Mouse (Mus musculus) natural killer cell, adult 2 months (primary cell): ENCODE data around the gene Kpnb1.

Source experiments
- DNase-seq, 2 experiments: peaks; one replicate each; pipeline ENCODE4 v3.0.0; 2022; ENCODE audit warnings: low spot score in 2 of 2

Kpnb1 gene

DNA sequence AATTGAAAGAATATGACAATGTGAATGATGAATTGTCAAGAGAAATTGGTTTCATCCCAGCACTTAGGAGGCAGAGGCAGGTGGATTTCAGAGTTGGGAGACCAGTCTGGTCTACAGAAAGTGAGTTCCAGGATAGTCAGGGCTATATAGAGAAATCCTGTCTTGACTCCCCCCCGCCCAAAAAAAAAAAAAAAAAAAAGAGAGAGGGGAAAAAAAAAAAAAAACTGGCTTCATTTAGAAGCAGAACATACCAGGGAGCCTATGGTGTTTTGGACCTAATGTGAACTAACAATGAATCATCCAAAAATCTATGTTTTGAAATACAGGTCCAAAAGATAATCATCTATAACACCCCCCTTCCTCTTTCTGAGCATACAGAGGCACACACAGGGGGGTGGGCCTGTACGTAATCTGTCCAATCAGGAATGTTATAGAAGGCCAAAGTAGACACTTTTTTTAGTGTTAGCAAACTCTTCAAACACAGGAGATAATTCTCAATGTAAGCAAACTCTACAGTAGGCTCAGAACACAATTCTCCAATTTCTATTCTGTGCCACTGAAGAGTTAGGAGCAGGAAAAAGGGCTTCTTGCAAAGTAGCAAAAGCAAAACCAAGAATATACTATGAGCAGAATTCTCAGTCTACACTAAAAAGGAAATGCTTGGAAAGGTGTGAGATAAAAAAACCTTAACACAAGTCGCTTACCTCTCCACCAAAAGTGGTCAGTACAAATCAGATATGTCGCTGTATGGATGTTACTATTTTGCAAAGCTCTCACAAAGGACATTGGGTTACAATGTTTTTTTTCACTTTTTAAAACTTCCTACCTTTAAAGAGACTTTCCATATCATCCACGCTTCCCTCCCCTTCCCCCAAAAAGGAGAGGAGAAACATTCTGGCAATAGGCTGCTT, 1.7 kb downstream of the Kpnb1 start:
- DNase-seq = no peak

- DNase-seq = no peak
Measured at GRCm38 (mm10) chr11:97184875-97185274, 2.8 kb downstream of the Kpnb1 start.

DNA sequence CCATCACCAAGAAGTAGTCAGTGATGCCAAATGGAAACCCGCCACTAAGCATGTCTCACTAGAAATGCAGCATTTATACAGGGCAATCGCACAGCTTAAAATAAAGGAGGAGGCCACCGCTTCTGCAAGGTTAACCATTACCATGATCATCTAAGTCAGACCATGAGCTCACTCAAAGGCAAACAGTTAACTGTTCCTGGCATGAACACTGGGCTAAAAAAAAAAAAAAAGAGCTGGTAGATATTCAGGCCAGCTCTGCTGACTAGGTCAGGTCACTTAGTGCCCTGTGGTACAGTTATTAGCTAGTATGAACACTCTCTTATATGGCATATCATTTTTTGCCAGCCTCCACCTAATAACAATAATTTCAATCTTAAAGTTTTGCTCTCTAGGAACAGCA, 5.2 kb downstream of the Kpnb1 start:
- no peak for DNase-seq

DNA sequence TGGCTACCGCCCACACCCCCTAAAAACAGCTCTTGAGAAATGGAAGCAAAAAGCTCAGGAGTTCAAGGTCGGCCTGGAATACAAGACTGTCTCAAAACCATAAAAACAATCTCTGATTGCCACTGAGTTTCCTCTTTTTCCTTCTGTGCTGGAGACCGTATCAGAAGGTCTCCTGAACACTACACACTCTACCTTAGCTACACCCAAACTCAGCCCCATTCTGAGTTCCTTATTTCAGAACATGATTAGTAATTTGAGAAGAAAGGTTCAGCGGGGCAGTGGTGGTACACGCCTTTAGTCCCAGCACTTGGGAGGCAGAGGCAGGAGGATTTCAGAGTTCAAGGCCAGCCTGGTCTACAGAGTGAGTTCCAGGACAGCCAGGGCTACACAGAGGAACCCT, 6.6 kb downstream of the Kpnb1 start:
- DNase-seq = no peak

GRCm38 (mm10) chr11:97178198-97178597, 9.5 kb downstream of the Kpnb1 start:
- DNase-seq = no peak

DNA sequence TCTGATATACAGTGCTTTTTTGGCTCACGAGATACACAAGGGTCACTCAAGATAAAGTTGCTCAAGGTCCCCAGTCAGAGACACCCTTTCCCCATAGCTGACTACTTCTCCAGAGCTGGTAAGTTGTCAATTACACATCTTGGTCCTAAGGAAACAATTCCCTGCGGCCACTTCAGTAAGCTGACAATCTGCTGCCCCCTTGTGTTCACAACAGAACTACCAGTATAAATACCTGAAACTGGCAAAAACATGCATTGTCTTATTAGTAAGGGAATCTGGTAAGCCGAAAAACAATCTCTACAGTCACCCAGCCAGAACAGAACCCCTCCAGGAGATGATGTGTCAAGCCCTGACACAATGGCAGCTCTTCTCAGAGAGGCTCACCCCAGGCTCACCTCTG, 10.8 kb downstream of the Kpnb1 start:
- peak; percentile 37 to 47 for DNase-seq

DNA sequence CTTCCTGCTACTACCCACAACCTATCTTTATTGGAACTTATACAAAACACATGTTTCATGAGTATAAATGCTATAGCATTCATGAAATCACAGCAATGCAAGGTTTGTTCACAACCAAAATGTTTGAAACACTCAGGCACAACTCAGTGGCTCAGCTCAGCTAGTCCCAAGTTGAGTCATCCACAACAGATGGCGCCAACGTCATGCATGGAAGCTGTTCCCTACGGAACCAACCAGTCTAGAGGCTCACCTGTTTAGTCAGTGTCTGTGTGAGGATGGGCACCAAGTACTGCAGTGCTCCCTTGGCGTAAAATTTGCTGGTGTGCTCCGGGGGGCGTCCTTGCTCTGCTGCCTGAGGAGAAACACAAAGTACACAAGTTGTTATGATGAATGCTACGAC, 12.2 kb downstream of the Kpnb1 start:
- no peak for DNase-seq

- no peak for DNase-seq
Measured at GRCm38 (mm10) chr11:97160341-97160740, 27.3 kb downstream of the Kpnb1 start.

DNA sequence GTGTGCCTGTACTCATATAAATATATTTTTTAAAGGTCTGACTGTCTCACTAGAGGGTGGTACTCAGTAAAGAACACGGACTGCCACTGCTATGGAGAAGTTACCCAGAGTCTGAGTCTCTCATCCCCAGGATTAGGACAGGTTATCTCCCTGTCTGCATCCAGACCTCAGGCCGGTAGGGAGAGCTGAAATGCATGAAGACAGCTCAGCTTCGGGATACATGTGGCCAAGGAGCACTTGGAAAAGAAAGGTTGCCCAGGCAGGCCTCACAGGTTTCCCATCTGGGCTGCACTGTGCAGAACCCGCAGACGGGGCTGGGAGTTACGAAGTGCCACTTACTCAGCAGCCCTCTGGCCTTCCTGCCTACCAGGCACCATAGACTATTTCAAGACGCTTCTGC, 30.7 kb downstream of the Kpnb1 start:
- no peak for DNase-seq

- DNase-seq = peak in 1 of 2 experiments; percentile 45
Measured at GRCm38 (mm10) chr11:97152662-97153287, 34.9 kb downstream of the Kpnb1 start.

GRCm38 (mm10) chr11:97152023-97152426, 35.7 kb downstream of the Kpnb1 start:
- no peak for DNase-seq

DNA sequence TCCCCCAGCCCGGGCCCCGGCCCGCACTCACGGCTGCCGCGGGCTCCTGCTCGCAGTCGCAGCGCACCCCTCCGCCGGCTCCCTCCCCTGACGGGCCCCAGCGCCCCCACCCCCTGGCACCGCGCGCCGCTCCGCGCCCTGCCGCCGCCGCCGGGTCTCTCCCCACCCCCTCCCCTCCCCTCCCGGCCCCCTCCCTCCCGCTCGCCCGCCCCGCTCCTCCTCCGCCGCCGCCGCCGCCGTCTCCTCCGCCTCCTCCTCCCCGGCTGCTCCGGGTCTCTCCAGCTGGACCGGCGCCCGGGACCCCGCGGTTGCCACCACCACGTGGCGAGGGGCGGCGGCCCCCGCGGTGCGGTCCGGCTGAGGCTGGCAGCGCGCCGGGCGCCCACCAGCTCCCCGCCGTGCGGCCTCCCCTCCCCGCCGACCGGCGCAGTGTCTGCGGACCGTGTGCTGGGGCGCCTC, 36.3 kb downstream of the Kpnb1 start, which contains the start of gene Tbkbp1:
Gene Tbkbp1, minus strand, starts transcription at position 153 of the 459 bp plus-strand sequence.
- DNase-seq = no peak

DNA sequence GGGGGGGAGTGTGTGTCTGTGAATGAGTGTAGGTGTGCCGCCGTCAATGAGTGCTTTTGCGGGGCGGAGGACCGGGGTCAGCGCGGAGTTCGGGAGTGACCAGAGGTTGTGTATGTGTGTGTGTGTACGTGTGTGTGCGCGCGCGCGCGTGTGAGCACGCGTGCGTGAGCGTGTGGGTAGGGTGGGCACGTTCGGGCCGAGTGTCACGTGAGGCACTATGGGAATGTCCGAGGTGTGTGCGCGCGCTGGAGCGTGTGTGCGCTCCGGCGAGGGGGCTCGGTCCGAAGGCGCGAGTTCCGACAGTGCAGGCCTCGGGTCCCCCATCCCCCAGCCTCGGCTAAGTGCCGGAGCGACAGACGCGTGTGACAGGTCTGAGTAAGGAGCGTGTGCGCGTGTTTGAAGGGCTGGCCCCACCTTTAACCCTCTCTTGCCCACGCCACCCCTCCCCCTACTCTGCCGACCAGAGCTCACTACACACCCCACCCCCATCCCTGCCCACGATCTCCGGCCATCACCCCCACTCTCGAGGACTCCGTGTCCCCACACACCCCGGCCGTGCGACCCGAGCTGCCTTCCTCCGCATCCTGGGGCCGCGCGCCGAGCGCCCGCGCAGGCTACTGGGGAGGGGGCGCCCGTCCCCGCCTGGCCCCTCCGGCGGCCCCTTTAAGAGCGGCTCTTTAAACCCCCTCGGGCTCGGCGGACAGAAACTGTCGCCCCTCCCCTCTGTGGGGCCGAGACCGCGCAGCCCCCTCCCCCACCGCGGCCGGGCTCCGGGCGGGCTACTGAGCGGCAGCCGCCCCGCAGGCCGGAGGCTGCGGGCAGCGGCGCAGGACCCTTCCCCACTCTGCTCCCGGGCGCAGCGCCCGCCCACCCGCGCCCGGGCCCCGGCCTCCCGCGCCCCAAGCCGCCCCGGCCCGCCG, 37.0 kb downstream of the Kpnb1 start:
- DNase-seq = peak; percentile 57 to 61

GRCm38 (mm10) chr11:97149995-97150410, 37.7 kb downstream of the Kpnb1 start:
- no peak for DNase-seq

DNA sequence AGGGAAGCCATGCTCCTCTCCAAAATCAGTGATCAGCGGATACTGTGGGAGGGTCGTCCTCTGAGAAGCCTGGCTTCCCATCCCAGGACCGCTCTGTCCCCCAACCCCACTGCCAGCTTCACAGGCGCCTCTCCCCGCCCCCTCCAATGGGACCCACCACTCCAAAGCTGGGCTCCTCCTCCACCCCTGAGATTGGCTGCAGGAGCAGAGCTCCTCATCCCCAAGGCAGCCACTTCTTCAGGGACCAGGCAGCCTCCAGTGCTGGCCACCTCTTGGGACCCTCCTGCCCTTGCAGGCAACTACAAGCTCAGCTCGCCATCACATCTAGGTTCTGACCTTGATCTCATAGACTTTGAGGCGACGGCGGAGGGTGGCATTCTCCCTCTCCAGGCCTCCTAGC, 38.7 kb downstream of the Kpnb1 start:
- no peak for DNase-seq

DNA sequence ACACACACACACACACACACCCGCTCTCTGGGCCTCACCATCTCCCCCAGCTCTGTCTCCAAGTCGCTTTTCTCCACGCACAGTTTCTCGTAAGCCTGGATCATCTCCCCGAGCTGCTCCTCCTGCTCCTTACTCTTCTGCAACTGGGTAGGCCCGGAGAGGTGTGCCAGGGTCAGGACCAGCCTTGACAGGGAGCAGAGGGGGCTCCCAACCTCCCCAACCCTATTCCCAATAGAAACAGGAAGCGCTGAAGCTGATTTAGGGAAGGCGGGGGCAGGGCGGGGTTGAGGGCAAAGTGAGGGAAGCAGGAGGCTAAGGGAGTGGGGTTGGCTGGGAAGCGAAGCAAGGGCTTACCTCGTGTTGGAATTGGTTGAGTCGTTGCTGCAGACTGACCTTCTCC, 39.1 kb downstream of the Kpnb1 start:
- no peak for DNase-seq

DNA sequence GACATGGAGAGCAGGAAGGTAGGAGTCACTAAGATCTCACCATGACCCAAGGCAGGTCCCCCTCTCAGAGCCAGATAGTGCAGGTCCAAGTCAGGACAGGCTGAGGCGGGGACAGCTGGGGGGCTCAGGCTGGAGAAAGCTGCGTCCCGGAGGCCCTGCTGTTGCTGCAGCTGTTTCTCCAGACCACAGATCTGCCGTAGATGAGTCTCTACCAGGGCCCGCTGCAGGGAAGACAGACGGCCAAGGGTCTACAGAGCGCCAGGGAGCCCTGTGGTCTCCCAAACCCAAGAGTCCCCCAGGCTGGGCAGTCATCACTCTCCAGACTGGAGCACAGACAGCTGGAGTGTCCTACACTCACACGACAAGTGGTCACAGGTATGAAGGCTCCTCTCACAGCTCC, 40.3 kb downstream of the Kpnb1 start:
- DNase-seq = no peak

DNA sequence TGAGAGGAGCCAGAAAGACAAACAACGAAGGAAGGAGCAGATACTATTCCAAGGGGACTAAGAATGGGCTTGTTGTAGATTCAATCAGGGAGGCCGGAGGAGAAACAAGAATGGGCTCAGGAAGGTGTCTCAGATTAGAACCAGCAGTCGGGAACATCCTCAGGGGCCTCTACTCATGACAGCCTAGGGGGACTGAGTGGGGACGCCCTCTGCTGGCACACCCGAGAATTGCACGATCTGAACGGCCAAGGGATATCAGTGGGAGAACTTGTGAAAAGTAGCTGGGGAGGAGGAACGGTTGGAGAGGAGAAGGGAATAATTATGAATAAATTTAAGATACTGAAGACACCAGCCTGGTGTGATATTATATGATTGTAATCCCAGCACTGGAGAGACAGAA, 41.0 kb downstream of the Kpnb1 start:
- DNase-seq = peak; percentile 77 to 80

- peak; percentile 53 to 70 for DNase-seq
Measured at GRCm38 (mm10) chr11:97145951-97146350, 41.7 kb downstream of the Kpnb1 start.

DNA sequence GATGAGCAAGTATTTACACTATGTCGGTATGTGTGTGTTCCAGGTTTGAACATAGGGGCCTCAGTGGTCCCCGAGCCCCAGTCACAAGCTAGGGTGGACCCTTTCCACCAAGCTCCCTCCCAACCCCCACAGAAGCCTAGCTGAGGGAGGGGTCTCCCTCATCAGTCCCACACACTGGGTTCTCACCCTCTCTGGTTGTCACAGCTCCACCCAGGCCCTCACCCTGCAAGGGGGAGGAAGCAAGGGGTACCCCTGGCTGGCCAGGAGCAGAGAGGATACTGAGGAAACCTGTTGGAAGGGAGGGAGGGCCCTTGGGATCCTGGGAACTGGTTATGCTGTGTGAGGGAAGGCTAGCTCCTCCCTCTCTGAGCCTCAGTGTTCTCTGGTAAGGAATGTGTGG, 42.4 kb downstream of the Kpnb1 start:
- DNase-seq = no peak

DNA sequence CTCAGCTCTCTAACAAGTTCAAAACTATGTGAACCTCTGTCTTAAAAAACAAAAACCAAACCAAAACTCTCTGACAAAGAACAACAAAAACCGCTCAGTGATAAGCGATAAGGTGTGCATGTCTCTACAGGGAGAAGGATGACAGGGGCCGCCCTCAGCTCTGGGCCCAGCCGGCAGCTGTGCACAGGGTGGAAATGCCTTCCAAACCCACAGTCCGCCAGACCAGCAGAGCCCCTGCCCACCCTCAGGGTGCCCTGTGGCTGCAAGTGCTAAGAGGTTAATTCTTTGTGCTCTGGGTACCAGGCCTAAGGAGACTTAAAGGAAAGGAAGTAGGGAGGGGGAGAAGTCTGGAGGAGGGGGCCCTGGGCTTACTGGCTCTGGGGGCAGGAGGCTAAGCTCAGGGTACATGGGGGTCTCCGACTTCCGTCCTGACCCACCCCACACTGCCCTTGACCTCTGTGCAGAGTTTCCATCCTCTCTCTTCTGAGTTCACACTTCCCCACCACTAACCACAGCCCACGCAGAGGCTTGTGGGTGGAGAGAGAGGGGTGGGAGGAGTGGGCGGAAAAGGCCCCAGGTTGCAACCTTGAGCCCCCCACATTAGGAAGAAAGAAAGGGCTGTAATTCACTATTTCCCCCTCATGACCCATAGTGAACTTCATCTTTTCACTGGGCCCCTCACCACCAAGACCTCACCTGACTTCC, 44.3 kb downstream of the Kpnb1 start:
- DNase-seq = peak; percentile 71 to 83
